Mouse (Mus musculus) urinary bladder, postnatal 10 days (tissue): ENCODE data around the gene Zfand3.

Experiments
- DNase-seq: peaks from one replicate; pipeline ENCODE4 v3.0.0; 2022; ENCODE audit warnings: low spot score

Gene Zfand3

GRCm38 (mm10) chr17:30194629-30195445 lies 190.3 kb downstream of the Zfand3 start:
- peak; percentile 4 for DNase-seq

DNA sequence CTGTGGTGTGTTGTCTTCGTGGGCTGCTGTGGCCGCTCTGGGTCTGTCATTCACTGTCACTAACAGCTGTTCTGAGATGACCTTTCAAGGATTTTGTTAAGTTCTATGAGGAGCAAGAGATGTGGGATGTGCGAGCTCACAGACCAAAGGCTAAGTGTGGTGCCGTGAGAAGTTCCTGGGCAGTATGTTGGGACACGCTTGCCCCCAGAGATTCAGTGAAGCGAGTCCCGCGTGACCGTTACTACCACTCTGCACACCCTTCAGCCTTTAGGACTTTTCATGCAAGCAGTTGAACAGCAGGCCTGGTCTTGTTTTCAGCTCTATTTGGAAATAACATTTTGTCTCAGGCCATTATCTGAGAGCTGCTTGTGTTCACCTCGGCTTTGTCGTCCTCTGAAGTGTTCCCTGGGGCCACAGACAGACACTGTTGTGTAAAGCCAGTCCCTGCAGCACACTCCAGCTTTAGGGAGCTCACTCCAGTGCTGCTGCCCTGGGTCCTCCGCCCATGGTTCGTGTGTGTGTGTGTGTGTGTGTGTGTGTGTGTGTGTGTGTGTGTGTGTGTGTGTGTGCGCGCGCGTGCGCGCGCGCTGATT lies 191.2 kb downstream of the Zfand3 start:
- DNase-seq: peak; percentile 4

- DNase-seq: peak; percentile 5
These were observed 192.1 kb downstream of the Zfand3 start for GRCm38 (mm10) chr17:30196401-30197279.

- peak; percentile 7 for DNase-seq
These were observed 192.9 kb downstream of the Zfand3 start for GRCm38 (mm10) chr17:30197280-30198030.

GRCm38 (mm10) chr17:30198422-30198821 lies 193.9 kb downstream of the Zfand3 start:
- peak; percentile 8 for DNase-seq

DNA sequence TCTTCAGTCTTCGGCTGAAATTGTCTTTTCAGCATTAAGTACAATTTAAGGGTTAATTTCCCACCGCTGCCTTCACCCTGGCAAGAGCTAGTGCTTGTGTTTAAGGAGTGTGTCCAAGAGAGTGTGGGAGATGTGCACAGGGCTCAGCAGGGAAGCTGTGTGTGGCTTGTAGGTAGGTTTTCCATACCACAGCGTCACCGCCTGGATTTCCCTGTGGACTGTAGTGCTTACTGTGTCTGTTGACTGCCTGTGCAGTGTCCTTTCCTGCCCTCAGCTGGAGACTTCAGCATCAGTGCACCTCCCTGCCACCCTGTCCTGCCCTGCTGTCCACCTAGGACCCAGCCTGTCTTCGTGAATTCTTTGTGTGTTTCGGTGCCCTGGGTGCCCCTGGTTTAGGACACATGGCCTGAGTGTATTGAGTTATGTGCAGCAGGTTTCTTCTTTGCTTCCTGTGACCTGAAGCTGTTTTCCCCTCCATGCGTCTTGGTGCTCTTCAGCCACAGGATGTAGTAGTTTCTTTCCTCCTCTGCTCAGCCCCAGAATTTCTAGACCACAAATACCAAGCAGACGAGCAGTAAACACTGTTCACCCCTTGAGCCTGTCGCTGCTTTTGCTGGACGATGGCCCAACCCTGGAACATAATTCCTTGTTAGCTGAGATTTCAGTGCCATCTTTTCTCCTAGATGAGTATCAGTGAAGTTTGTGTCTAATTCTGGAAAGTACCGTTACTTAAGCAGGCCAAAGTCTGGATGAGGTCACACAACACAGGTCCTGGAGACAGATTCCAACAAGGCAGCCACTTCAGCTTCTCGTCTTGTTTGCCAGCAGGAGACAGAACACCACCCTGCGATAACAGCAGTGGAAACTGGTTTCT lies 195.1 kb downstream of the Zfand3 start:
- DNase-seq: peak; percentile 7

GRCm38 (mm10) chr17:30200283-30200682 lies 195.8 kb downstream of the Zfand3 start:
- no peak for DNase-seq

GRCm38 (mm10) chr17:30205062-30205825 lies 200.7 kb downstream of the Zfand3 start:
- no peak for DNase-seq

DNA sequence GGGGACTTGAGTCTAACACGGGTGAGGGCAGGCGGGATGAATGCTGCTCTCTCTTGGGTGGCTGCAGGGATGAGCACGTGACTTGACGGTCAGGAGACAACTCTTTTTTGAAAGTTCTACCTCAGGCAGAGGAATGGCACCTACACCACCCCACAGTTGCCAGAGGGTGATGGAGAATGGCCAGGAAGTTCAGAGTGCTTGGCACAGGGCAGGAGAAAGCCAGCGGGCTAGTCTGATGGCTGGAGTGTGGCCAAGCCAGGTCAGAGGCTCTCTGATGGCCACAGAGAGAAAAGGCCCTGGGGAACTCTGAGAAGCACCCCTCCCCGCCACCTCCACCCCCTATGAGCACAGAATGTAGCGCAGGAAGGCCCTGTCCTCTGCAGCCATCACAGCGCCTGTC lies 205.7 kb downstream of the Zfand3 start:
- DNase-seq: no peak

DNA sequence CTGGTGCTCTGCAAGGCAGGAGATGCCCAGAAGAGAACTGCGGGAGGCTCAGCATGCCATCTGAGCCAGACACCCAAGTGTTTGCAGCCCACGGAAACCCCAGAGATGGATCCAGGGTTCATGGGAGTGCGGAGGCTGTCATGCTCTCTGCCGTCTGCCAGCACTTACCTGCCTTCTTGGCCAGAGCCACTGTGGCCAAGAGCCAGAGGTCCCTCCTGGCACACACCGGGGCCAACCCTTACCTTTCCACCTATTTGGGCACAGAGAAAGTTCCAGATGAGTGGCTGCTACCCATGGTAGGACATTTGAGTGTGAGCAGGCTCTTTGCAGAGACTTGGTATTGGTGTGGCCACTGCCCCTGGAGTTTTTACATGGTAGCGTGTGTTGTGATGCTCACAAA lies 206.4 kb downstream of the Zfand3 start:
- DNase-seq: no peak

DNA sequence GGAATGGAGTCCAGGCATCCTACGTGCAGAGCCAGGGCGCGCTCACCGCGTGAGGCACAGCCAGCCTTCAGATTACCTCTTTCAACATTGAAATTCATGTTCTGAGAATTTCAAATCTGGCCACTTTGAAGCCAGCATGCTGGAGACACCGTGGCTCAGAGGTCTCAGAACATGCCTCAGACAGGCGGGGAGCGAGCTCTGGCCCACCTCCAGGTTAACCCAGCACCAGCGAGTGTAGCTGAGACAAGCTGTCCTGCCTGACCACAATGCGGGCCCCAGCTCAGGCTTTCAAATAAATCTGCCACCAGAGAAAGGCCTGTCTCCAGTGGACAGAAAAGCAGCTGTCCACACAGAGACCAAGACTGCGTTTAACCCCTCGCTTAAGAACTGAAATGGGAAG lies 208.1 kb downstream of the Zfand3 start:
- no peak for DNase-seq

- DNase-seq: no peak
These were observed 208.8 kb downstream of the Zfand3 start for GRCm38 (mm10) chr17:30213371-30213770.

- DNase-seq: no peak
These were observed 209.9 kb downstream of the Zfand3 start for GRCm38 (mm10) chr17:30214393-30214792.

DNA sequence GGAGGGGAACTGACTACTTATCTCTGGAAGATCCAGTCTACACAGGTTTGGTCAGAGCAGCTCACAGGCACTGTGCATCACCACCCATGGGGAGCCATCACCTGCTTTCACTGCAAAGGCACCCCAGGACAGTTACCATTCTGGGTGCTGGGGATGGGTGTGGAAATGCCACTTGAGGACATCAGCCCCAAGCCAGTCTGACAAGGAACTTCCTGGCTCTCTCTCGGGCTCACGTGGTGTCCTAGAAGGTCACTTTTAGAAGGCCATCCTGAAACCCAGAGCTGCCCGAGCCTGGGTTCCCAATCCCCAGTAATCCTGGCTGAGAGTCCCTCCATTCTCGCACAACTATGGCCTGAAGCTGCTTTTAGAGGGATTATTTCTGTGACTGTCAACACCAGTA lies 211.2 kb downstream of the Zfand3 start:
- DNase-seq: no peak

GRCm38 (mm10) chr17:30221677-30222076 lies 217.1 kb downstream of the Zfand3 start:
- no peak for DNase-seq

GRCm38 (mm10) chr17:30222361-30222760 lies 217.8 kb downstream of the Zfand3 start:
- DNase-seq: no peak

DNA sequence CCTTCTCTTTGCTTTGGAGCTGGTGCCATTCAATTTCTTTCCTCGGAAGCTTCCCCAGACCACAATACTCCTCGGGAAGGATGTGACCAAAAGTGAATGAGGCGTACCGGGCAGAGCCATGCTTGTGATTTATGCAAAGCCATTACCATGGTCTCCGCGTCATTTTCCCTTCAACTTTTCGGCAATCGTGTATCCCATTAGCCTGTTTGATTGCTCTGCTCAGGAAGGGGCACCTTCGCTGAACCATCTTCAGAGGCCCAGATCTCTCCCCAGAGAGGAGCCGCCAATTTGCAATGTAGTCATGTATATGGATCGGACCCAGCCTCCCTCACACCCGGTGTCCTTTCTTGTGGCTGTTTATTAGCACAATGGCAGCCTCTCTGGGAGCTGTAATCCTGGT lies 218.3 kb downstream of the Zfand3 start:
- no peak for DNase-seq

DNA sequence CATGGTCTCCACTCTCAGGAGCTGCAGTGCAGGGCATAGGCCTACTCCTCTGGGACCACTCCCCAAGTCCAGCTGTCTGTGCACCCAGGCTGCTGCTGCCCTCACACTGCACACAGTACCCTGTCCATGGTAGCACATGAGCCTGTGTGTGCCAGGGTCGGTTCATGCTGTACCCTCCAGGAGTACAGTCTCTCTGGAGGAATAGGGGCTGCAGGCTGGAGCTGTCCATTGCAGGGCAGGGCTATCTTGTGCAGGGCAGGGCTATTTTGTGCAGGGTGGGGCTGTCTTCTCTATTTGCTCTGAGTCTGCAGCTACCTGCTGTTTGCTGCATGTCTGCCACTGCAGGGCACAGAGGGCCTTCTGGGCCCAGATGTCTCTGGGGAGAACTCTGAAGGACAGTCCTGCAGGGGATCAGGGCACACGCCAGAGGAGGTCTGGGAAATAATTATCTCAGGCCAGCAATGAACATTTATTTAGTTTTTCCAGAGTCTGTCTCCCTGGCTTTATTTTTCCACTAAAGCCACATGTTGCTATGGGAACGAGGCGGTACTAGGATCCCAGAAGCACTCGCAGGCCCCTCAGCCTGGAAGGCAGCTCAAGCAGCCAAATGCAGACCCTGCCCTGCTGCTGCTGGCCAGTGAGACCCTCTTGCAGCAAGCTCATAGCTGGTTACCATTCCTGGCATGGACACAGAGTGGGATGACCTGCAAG lies 220.7 kb downstream of the Zfand3 start:
- DNase-seq: no peak

GRCm38 (mm10) chr17:30228439-30229215 lies 224.1 kb downstream of the Zfand3 start:
- DNase-seq: no peak
